Mouse (Mus musculus): ENCODE data around the gene Fth1. TPM values are rescaled to one million over a fixed set of nuclear protein-coding genes. Genes with fewer than 3 reads are reported as not detected.
A peak's percentile ranks its signal among the peaks of the same experiment; 100 is the strongest.

Gene Fth1
- polyA plus RNA-seq, 1 experiment = 36,749 TPM

- no peak for TF ChIP-seq GATA1 (IDR thresholded peaks at IDR 0.05; ENCODE audit: low read length)
These were observed 25.6 kb upstream of the Fth1 start for GRCm38 (mm10) chr19:9954811-9955202.

GRCm38 (mm10) chr19:9955438-9955837 lies 25.0 kb upstream of the Fth1 start:
- peak; percentile 61 for TF ChIP-seq GATA1 (IDR thresholded peaks at IDR 0.05; ENCODE audit: low read length)

DNA sequence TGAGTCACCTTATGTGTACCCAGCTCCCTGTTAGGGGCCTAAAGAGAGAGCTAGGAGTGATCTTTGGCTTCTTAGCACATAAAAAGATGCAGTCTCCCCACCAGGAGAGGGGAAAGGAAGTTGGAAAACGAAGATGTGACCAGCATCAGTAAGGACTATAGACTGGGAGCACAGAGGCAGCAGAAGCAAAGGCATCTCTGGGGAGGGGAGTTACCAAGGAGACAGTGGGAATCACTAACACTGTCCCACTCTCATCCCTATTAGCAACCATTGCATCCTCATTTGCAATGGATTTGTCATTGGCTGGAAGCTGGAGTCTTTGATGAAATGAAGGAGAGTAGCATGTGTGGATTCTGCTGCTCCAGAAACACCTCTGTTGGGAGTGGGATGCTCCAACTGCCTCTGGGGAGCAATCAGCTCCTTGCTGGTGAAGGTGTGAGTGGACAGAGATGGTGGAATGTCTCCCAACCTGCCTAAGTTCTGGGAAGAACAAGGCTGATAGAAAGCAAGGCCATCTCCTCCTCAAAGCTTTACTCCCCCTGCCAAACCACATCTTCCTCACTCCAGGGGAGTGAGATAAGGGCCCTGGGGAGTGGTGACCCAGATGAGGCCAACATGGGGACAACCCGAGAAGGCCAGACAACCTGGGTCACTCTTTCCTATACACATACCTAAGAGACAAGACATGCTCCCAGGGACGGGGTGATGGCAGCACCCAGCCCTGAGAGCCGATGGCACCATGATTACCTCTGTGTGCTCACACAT lies 23.6 kb upstream of the Fth1 start:
- TF ChIP-seq GATA1 (IDR thresholded peaks at IDR 0.05; ENCODE audit: low read length) = no peak

DNA sequence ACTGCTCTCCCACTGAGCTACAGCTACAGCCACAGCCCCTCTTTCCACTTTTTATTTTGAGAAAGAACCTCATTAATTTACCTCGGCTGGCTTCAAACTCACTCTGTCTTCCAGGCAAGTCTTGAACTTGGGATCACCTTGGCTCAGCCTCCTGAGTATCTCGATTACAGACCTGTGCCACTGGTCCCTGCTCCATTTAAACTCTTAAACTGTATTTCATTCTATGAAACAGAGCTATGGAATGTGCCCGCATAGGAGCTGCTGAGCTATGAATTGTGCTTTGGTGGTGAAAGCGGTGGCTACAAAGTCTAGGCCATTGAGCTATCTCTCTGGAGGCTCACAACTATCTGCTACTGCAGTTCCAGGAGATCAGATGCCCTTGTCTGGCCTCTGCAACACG lies 22.4 kb upstream of the Fth1 start:
- TF ChIP-seq GATA1 (IDR thresholded peaks at IDR 0.05; ENCODE audit: low read length) = no peak

- no peak for TF ChIP-seq GATA1 (IDR thresholded peaks at IDR 0.05; ENCODE audit: low read length)
These were observed 19.6 kb upstream of the Fth1 start for GRCm38 (mm10) chr19:9960769-9961168.

DNA sequence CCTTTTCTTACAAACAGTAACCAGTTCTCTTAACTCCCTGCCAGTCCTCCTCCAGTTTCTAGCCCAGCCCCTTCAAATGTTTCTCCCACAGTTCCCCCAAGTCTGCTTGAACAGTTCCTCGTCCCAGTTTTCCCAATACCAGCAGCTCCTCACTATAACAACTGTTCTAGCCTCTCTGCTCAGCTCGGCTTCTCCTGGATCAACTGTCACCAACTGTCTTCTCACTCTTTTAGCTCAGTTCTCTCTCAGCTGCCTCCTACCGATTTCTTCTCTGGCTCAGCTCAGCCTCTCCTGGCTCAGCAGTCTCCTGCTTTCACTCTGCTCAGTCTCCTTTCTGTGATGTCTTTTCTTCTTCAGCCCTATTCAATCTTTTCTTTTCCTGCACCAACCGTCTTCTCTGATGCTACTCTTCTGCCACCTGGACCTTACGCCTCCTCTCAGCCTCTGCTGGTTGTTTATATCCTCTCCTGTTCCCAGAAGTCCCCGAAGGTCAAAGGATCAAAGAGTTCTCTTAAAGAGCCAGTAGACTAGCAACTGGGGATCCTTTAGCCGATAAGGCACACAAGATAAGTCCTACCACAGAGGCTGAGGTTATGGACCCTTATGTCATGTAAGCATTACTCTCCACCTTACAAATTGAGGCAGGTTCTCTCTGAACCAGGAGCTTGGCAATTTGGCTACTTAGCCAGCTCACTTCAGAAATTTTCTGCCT lies 16.0 kb upstream of the Fth1 start:
- peak; percentile 43 for TF ChIP-seq GATA1 (IDR thresholded peaks at IDR 0.05; ENCODE audit: low read length)

GRCm38 (mm10) chr19:9966096-9966867 lies 14.1 kb upstream of the Fth1 start:
- no peak for TF ChIP-seq GATA1 (IDR thresholded peaks at IDR 0.05; ENCODE audit: low read length)

GRCm38 (mm10) chr19:9968081-9968787 lies 12.2 kb upstream of the Fth1 start:
- no peak for TF ChIP-seq GATA1 (IDR thresholded peaks at IDR 0.05; ENCODE audit: low read length)

DNA sequence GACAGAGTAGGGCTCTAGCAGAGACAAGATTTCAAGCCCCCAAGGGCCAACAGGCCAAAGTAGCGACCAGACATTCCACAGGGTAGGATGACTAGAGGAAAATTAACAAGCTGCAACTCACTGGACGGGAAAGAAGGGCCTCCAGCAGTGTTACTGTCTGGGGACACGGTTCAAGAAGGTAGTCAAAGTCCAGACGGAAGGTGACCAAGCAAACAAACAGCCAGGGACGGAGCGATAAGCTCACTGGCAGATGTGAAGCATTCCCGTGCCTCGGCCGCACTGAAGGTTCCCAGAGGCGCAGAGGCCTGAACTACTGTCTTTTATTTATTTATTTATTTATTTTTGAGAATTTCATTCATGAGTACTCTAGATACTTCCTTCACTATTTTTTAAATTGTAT lies 3.3 kb upstream of the Fth1 start:
- no peak for TF ChIP-seq GATA1 (IDR thresholded peaks at IDR 0.05; ENCODE audit: low read length)

DNA sequence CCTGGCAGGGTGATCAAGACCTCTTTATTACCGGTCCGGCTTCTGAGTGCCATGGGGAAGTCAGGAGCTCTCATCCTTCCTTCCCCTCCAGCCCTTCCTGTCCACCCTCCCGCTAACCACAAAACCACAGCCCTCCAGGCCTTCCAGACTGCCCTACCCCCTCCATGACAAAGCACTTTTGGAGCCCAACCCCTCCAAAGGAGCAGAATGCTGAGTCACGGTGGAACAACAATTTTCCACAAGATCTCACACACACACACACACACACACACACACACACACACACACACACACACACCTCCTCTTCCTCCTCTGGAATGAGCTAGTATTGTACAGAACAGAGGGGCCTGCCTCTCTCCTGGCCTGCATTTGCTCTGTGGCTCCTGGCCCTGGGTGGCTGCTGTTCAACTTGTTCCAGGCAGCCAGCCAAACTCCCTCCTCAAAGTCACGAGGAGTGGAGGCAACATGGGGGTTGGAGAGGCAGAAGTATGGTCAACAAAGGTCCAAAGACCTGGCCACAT lies 1.9 kb upstream of the Fth1 start:
- no peak for TF ChIP-seq GATA1 (IDR thresholded peaks at IDR 0.05; ENCODE audit: low read length)

DNA sequence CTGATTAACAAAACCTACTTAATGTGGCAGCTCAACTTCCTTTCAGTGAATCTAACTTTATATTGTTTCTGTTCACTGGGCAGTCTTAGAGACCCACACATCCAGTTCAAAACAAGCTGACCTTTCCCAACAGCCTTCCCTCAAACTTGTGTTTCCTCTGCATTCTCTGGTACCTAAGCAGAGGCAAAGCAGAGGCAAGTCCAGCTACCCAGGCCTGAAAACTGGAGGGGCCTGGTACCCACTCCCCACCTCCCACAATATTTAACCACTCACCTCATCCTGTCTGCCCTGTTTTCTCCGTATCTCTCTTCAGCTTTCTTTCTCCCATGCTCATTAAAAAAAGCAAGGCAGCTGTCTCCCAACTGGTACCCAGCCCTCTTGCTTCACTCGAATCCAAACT lies 1.2 kb upstream of the Fth1 start:
- no peak for TF ChIP-seq GATA1 (IDR thresholded peaks at IDR 0.05; ENCODE audit: low read length)

- TF ChIP-seq GATA1 (IDR thresholded peaks at IDR 0.05; ENCODE audit: low read length) = no peak
These were observed 1.2 kb downstream of the Fth1 start for GRCm38 (mm10) chr19:9981621-9982020.

DNA sequence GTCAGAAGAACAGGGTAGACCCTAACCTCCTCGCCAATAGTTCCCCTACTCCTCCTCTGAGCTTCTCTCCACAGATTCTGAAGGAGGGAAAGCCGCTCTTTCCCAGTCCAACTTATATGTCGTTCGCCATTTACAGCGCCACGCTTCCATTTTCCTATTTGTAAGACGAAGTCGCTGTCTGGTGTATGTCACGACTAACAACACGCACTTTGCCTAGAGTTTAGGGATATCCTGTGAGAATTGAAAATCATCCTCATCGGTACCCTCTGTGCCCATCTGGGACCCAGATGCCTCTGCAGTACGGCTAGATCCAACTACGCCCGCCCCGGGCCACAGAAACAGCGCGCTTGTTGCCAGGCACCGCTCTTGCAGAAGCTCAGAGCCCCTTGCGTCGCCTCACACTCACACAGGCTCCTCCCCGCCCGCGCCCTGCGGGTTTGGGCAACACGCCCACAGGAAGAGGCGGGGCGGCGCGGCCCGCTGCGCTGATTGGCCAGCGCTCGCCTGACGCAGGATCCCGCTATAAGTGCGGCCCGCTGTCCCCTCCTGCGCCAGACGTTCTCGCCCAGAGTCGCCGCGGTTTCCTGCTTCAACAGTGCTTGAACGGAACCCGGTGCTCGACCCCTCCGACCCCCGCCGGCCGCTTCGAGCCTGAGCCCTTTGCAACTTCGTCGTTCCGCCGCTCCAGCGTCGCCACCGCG lies 1.9 kb downstream of the Fth1 start:
- no peak for TF ChIP-seq GATA1 (IDR thresholded peaks at IDR 0.05; ENCODE audit: low read length)

- peak; percentile 87 for TF ChIP-seq GATA1 (IDR thresholded peaks at IDR 0.05; ENCODE audit: low read length)
These were observed 2.6 kb downstream of the Fth1 start for GRCm38 (mm10) chr19:9982852-9983542.

All from G1E-ER4 (cell line).